Mouse (Mus musculus): Measurements from ENCODE around the gene D930048N14Rik. TPM values are rescaled to one million over a fixed set of nuclear protein-coding genes. Genes with fewer than 3 reads are reported as not detected.

D930048N14Rik gene
- total RNA-seq (2023), result 1.9 TPM

DNA sequence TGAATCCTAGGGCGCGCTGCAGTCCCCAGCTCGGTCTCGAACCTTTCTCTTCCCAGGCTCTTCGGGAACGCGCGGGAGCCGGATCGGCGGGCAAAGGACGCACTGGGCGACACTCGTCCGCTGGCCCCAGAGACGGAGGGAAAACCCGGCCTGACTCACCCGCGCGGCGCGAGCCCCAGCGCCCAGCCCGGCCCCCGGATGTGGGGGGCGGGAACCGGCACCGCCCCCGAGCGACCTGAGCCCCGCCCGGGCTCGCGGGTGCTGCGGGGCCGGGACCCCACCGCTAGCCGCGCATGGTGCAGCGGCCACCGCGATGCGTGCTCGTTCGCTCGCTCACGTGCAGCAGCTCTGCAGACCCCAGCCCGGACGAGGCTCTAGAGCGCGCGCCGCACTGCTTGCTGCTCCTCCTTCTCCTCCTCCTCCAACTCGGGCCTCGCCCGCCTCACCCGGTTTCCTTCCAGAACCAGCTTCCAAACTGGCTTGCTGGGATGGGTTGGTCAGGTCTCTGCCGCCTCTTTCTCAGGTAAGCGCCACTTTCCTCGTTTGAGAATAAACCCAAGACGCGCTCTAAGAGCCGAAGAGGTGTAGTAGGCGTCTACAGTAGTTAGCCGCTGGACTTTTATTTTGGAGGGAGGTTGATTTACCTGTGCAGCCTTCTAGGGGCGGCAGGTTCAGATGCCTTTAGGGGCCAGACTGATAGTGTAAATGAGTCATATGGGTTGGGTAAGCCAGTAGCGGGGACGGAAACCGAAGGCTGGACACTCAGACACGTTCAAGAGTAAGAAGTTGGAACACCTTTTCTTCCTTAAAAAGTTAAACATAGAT lies at the start of gene D930048N14Rik, which contains the start of gene N4bp3:
Gene D930048N14Rik (plus strand): TSS at position 264 of the 825 bp plus-strand sequence.
Gene N4bp3 (minus strand): TSS at position 152 of the 825 bp plus-strand sequence.

DNA sequence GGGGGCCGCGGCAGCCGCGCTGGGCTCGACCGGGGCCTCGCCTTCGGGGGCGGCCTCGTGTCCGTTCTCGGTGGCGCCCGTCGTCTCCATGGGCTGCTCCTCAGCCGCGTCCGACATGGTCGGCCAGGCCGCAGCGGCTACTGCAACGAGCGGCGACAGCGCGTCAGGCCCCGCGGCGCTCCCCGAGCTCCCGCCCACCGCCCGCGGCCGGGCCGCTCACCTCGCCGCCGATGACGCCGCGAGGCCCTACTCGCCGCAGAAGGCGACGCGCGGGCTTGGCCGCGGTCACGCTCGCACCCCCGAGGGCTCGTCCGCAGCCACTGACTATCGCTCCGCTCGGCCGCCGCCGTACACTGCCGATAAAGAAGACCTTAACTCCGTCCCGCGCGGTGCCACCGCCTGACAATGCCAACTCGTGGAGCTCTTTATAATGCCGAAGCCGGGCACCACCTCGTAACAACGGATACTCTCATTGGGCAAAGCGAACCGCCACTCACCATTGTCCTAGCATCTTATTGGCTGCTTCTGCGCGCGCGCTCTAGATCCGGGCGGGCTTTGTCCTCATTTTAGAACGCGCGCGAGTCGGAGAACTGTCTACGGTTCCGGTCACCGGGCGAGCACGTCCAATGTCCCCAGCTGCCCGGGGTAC lies 44.2 kb upstream of the D930048N14Rik start, which contains the start of gene Hnrnpab:
Gene Hnrnpab (minus strand): TSS at position 401 of the 649 bp plus-strand sequence.

DNA sequence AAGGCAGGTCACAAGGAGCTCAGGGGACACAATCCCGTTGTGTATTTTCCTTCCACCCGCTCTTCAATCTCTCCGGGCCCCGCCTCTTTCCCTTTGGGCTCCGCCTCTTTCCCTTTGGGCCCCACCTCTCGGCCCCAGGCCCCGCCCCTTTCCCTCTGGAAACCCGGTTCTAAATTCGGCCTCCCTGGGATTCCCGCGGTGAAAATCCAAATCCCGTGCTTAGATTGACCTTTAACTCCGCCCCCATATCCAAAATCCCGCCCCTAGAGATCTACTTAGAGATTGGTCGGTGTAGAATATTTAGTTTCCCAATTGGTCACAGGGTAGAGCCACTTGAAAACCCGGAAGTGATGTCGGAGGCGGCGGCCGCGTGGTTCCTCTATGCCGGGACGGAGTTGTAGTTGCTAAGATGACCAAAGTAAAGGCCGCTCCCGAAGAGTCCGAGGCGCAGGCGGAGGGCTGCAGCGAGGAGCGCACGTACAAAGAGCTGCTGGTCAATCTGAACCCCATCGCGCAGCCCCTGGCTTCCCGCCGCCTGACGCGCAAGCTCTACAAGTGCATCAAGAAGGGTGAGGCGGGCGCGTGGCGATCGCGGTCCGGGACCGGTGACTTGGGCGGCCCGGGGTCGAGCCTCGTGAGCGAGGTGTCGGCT lies 31.2 kb upstream of the D930048N14Rik start, which contains the start of gene Nhp2:
Gene Nhp2 (plus strand): TSS at position 327 of the 652 bp plus-strand sequence.

DNA sequence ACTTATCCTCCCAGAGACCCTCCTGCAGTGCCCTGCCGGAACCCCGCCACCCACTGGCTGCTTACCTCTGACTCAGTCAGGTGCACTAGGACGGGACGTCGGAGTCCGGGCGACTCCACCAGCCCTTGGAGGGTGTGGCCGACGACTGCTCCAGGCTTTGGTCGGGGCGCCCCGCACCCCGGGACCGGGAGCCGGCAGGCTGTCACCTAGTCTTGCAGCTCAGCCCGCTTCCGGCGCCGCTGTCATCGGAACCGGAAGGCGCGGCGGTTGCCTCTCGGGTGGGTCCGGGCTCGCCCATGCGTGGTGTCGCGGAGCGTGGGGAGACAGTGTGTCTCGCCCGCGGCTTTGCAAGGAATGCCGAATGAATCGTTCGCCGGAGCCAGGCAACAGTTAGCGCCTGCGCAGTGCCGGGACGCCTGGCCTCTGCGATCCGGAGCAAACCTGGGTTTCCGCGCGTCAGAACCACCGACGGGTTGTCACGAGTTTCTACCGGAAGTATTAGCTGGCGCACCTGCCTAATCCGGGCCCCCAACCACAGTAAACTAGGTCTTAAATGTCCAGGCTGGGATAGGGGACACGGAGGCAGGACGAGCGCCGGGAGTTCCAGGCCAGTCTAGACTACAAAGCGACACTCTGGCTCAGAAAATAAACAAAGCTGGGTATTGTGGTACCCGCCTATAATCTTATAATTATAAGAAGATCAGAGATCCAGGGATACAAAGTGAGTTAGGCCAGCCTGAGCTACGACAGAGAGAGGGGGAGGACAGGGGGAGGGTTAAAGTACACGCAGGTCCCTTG lies 15.0 kb upstream of the D930048N14Rik start, which contains the start of gene Rmnd5b:
Gene Rmnd5b (minus strand): TSS at position 372 of the 798 bp plus-strand sequence.

DNA sequence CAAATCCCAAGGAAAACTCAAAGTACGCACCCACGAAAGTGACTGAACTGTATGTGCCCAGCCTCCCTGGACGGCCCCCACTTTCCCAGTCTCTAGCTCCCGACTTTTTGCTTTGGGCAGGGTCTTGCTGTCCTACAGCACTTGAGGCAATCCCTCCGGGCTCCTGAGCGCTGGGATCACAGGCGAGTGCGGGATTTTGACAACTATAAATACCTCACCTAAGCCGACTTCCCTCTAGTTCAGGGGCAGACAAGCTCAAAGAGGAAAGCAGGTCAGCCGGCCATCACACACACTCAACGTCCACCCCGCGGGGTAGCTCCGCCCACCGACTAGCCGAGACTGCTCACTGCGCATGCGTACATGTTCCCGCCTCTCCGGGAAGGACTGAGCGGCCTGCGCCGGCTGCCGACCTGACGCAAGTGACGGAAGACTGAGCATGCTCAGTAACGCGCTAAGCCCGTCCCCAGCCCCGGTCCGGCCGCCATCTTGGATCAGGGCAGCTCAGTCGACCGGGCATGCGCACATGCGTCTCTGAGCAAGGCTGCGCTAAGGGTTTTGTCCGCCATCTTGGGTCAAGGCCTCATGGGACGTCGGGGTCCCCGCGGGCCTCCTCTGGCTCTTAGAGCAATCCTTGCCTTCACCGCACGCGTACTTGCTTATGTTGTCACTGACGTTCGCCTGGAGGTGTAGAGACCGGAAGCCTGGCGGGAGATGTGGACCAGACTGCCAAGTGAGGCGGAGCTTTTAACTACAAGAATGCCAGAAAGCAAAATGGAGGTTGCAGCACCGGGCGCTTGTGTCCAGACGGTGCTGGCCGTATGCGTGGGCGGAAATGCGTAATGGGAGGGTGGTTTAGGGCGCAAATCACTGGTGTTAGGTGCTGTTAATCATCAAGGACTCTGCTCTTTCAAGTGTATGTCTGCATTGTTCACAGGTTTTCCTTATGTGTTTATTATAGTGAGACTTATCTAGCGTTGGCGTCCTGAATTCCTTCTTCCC lies 37.9 kb downstream of the D930048N14Rik start, which contains the start of gene 0610009B22Rik:
Gene 0610009B22Rik (minus strand): TSS at position 545 of the 999 bp plus-strand sequence.

Other genes with a start within 250 kb of the D930048N14Rik start
- 10.3 TPM for gene Phykpl, start 66.2 kb upstream of the D930048N14Rik start, total RNA-seq (2023)
- 209 TPM for gene Hnrnpab, start 44.1 kb upstream of the D930048N14Rik start, total RNA-seq (2023)
- gene Nhp2, start 31.2 kb upstream of the D930048N14Rik start, total RNA-seq (2023), result 42.6 TPM
- 81.8 TPM for gene Rmnd5b, start 15.1 kb upstream of the D930048N14Rik start, total RNA-seq (2023)
- gene N4bp3, start 112 bp upstream of the D930048N14Rik start, total RNA-seq (2023), result 11.4 TPM
- gene 0610009B22Rik, start 37.9 kb downstream of the D930048N14Rik start, total RNA-seq (2023), result 4.5 TPM
- gene Sec24a, start 112.7 kb downstream of the D930048N14Rik start, total RNA-seq (2023), result 45.2 TPM
- gene Sar1b, start 112.7 kb downstream of the D930048N14Rik start, total RNA-seq (2023), result 24.4 TPM
- 67.8 TPM for gene Jade2, start 206.7 kb downstream of the D930048N14Rik start, total RNA-seq (2023)

Measured in CD8-positive naive resting alpha-beta T cell, adult 57 days (primary cell).